Mouse (Mus musculus): ENCODE data around the gene Dnajc5.

GRCm38 (mm10) chr2:181589011-181589731, 68.9 kb downstream of the Dnajc5 start:
- TF ChIP-seq CTCF (IDR thresholded peaks at IDR 0.05; ENCODE audit: borderline replicate concordance, extremely low read depth, insufficient read depth, insufficient read length) (no peak), POLR2A (IDR thresholded peaks at IDR 0.05; ENCODE audit: borderline replicate concordance, extremely low read depth, insufficient read depth, insufficient read length, poor library complexity, severe bottlenecking) (no peak)

All from brain, embryonic 14.5 days (tissue).